Comparison of ENCODE assay signal across 17 mouse cellular contexts in genomic region chr14:30196959-30197358, GRCm38 (mm10).
DNase-seq lines count a peak whose midpoint lies in the region; ATAC-seq and TF ChIP-seq lines count a peak whose summit lies in the region.
"Had no signal": no experiment of that assay in that cellular context is flagged by ENCODE, and none has a peak within 500 bp of the region (broad histone marks: within the 10 kb centered on the region; RNA-seq: fewer than 3 reads in every experiment).

No protein-coding gene starts in this region.

- no peaks in the 10 kb centered on the region for H3K36me3 ChIP-seq in midbrain, embryonic 16.5 days (ENCODE audit: control insufficient read depth, insufficient read depth, low read length)
- H3K36me3 ChIP-seq: forebrain, embryonic 10.5 days; limb, embryonic 12.5 days; liver, embryonic 12.5 days had no signal

- no peak overlapping the region for H3K4me2 ChIP-seq in midbrain, embryonic 16.5 days (ENCODE audit: low read length)
- H3K4me2 ChIP-seq: heart, embryonic 11.5 days; limb, embryonic 12.5 days; liver, embryonic 12.5 days had no signal

- H3K9ac ChIP-seq in midbrain, embryonic 16.5 days (ENCODE audit: low read depth, low read length), result no peak overlapping the region
- H3K9ac ChIP-seq: limb, embryonic 12.5 days; liver, embryonic 12.5 days had no signal

- H3K9me3 ChIP-seq in midbrain, embryonic 16.5 days (replicated peaks; ENCODE audit: control insufficient read depth, low read length, poor library complexity, severe bottlenecking), result no peaks in the 10 kb centered on the region
- H3K9me3 ChIP-seq: forebrain, embryonic 10.5 days; limb, embryonic 12.5 days; liver, embryonic 12.5 days had no signal

- no peaks in the 10 kb centered on the region for H3K27me3 ChIP-seq in midbrain, embryonic 16.5 days (ENCODE audit: control insufficient read depth, insufficient read depth, low read depth, low read length)
- H3K27me3 ChIP-seq: limb, embryonic 12.5 days; liver, embryonic 12.5 days had no signal

- 65% methylated on average over 1 of the region's 1 CpGs for WGBS in midbrain, embryonic 16.5 days

- no peak for ATAC-seq in midbrain, embryonic 16.5 days
- ATAC-seq: liver, embryonic 12.5 days had no signal

- no peak for DNase-seq in layer of hippocampus, adult 2 months (ENCODE audit: low spot score in 2 of 2)
- DNase-seq in layer of hippocampus, postnatal 36 days, result no peak
- DNase-seq in A20 (ENCODE audit: low read depth, low spot score), result peak; percentile 34
- no peak for DNase-seq in adrenal gland, postnatal 25 days
- DNase-seq in ovary, postnatal 36 days (ENCODE audit: low spot score), result no peak
- DNase-seq: adrenal gland, adult 8-10 months; cerebellum, adult 11 months; kidney, adult 2 months; lung, adult 2 months; lung, postnatal 14 days had no signal

- no peak for TF ChIP-seq POLR2A in bone marrow macrophage, adult 2 months (IDR thresholded peaks at IDR 0.05; ENCODE audit: borderline replicate concordance, low read depth, low read length)

- H3K27ac ChIP-seq in layer of hippocampus, adult 2 months, result peak overlapping the region; percentile 61; the same call in 1 of the 2 replicates
- peak overlapping the region; percentile 30; the same call in 1 of the 2 replicates for H3K27ac ChIP-seq in bone marrow macrophage, adult 2 months (ENCODE audit: insufficient read depth, low read depth, low read length)
- peak overlapping the region; percentile 47 for H3K27ac ChIP-seq in midbrain, embryonic 16.5 days (ENCODE audit: low read length)
- H3K27ac ChIP-seq: forebrain, embryonic 10.5 days; kidney, postnatal 0 days; limb, embryonic 12.5 days; liver, embryonic 12.5 days had no signal

- no peak overlapping the region for H3K4me3 ChIP-seq in layer of hippocampus, adult 2 months
- H3K4me3 ChIP-seq in bone marrow macrophage, adult 2 months (ENCODE audit: insufficient read depth, low read length), result no peak overlapping the region
- no peak overlapping the region for H3K4me3 ChIP-seq in midbrain, embryonic 16.5 days (ENCODE audit: low read depth, low read length)
- H3K4me3 ChIP-seq: forebrain, embryonic 10.5 days; limb, embryonic 12.5 days; liver, embryonic 12.5 days had no signal

- H3K4me1 ChIP-seq in bone marrow macrophage, adult 2 months (ENCODE audit: control insufficient read depth, insufficient read depth, low read length), result peaks cover 51% of the 10 kb centered on the region
- H3K4me1 ChIP-seq in midbrain, embryonic 16.5 days (ENCODE audit: control insufficient read depth, insufficient read depth, low read length), result peaks cover 12% of the 10 kb centered on the region
- H3K4me1 ChIP-seq: liver, embryonic 12.5 days had no signal

- TF ChIP-seq CTCF in layer of hippocampus, adult 2 months (conservative IDR thresholded peaks at IDR 0.05), result peak; percentile 20; the same call in 1 of the 2 replicates
- TF ChIP-seq CTCF in bone marrow macrophage, adult 2 months (IDR thresholded peaks at IDR 0.05; ENCODE audit: low read depth, low read length), result no peak
